Mouse (Mus musculus): ENCODE measurements around the gene Alk. TPM values are rescaled to one million over a fixed set of nuclear protein-coding genes. Genes with fewer than 3 reads are reported as not detected.

The Alk gene
- total RNA-seq, 2 experiments from 2014 or later = not detected

GRCm38 (mm10) chr17:72059312-72059711, 545.1 kb downstream of the Alk start:
- no peak for ATAC-seq (replicated peaks; ENCODE audit: low FRiP score, poor library complexity, severe bottlenecking)

DNA sequence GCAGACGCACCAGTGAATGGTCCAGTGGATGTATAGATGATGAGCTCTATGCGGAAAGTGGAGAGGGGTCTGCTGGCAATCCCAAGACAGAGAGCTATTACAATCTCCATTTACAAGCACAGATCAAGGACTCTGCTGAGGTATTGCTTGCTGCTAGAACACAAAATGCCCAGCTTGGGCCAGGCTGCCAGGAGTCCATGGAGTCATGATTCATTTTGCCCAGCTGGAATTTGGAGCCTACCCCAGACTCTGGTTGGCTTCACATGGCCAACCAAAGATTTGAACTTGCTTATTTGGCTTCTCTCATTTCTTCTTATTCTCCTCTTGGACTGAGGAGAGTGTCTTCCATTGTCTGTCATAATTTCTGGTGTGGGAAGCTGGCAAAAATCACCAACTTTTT, 558.8 kb downstream of the Alk start:
- ATAC-seq (replicated peaks; ENCODE audit: low FRiP score, poor library complexity, severe bottlenecking) = no peak

GRCm38 (mm10) chr17:72043667-72044390, 560.6 kb downstream of the Alk start:
- ATAC-seq (replicated peaks; ENCODE audit: low FRiP score, poor library complexity, severe bottlenecking) = no peak

GRCm38 (mm10) chr17:72043001-72043666, 561.3 kb downstream of the Alk start:
- no peak for ATAC-seq (replicated peaks; ENCODE audit: low FRiP score, poor library complexity, severe bottlenecking)

DNA sequence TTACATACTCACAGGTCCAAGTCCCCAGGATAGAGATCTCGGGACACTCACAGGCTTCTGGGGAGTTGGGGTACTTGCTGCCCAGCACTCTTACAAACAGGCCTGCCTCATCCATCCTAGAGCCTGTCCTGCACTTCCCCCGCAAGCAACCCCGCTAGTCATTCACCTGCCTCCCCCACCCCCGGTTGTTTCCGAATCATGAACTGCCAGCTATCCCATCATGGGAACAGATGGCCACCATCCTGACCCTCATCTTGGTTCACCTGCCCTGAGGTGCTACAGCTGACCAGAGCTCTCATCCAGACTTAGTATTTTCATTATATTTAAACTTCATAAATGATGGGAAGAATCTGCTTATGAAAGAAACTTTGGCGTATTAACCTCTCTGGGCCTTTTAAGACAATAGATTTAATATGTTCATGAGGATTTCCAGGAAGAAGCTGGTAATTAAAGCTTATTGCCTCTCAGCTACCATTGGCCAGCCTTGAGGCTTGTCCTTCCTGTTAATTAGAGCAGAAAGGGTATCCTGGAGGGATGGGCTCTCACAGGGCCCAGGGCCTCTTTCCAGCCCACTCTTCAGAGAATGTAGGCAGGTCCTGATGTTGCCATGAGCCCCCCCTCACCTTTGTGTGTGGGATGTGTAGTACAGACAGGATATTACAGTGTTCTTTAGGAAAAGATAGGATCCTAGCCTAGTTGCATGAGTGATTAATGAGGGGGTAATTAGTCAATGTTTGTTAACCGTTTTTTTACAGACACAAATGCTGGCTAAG, 565.1 kb downstream of the Alk start:
- no peak for ATAC-seq (replicated peaks; ENCODE audit: low FRiP score, poor library complexity, severe bottlenecking)

- ATAC-seq (replicated peaks; ENCODE audit: low FRiP score, poor library complexity, severe bottlenecking) = no peak
These were observed 566.1 kb downstream of the Alk start for GRCm38 (mm10) chr17:72038371-72038770.

DNA sequence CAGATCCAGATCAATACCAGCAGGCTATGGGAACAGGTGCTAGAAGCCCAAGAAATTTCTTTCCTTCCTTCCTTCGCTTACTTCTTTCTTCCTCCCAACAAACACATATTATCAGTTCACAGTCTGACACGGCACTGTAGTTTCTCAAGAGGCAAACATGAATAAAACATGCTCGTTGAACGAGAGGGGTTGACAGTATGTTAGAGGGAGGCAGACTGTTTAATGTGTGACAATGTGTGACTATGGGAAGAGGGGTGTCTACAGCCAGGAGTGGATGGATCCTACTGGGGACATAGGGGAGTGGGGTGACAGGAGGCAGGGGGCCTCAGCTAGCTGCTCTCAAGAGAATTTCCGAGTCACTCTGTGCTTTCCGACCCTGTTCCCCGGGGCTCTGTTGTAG, 573.8 kb downstream of the Alk start:
- no peak for ATAC-seq (replicated peaks; ENCODE audit: low FRiP score, poor library complexity, severe bottlenecking)

DNA sequence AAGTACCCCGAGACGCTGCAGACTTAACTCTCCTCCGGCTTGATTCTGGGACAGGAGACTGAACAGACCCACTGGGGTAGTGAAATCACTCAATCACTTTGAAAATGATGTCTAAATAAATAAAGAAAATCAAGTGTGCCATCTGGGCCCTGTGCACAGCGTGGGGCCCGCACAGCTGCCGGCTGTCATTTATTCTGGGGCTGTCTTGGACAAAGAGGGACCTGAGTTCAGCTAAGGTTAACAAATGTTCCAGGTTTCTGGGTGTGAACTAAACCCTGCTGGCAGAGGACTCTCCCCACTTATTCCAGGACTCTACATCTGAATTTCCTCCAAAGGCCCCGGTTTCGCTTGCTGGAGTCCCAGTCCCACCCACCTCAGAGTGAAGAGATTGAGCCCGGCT, 581.1 kb downstream of the Alk start:
- no peak for ATAC-seq (replicated peaks; ENCODE audit: low FRiP score, poor library complexity, severe bottlenecking)

DNA sequence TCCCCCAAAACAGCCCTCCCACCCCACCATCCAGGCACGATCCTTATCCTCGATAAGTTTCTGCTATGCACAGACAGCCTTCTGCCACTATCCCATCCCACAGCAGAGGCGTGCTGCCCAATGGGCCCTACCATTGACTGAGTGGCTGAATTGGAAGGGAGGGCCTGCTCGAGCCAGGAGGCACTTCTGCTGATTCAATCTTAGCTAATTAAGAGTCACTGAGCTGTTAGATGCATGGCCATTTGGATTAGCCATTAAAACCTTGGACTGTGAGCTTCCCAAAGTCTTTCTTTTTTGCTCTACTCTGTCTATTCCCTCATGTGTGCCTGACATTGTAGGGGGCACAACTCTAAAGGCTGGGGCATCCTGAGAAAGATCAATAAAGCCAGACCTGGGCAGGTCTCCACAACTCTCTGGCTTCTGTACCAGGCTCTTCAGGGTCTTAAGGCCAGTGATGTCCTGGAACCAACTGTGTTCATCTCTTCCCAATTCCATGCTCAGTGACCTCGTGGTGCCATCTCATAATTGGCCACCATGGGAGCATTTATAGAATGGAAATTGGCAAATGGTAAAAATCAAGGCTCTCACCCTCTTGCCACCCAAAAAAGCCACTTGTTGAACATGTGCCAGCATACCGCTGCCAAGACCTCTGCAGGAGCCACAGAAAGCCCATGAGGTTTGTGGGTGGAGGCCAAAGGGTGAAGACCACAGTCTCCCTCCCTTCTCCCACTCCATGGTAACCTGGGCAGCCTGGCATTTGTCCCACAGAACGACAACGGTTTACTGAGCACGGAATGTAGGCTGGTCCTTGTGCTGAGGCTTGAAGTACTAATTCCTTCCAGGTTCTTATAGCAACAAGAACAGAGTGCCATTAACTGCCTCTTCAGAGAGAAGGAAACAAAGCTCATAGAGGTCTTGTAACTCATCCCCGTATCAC, 582.4 kb downstream of the Alk start:
- no peak for ATAC-seq (replicated peaks; ENCODE audit: low FRiP score, poor library complexity, severe bottlenecking)

- ATAC-seq (replicated peaks; ENCODE audit: low FRiP score, poor library complexity, severe bottlenecking) = no peak
These were observed 587.1 kb downstream of the Alk start for GRCm38 (mm10) chr17:72017329-72017728.

DNA sequence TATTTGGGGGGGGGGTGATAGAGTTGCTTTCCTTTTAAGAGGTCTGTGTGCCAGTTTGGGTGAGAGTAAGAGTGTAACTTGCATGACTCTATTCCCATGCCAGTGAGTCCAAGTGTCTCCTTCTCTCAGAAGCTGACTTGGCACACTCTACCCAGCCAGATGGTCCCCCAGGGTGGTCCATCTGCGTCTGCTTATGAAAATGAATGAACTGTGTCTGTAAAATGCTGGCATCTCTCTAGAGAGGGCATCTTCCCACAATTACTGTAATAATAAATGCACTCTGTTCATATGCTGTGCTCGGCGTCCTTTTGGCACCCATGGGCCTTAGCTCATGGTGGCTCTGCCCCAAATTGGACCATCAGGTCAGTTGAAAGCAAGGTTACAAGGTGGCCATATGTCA, 589.2 kb downstream of the Alk start:
- no peak for ATAC-seq (replicated peaks; ENCODE audit: low FRiP score, poor library complexity, severe bottlenecking)

GRCm38 (mm10) chr17:72012775-72013174, 591.7 kb downstream of the Alk start:
- ATAC-seq (replicated peaks; ENCODE audit: low FRiP score, poor library complexity, severe bottlenecking) = no peak

- no peak for ATAC-seq (replicated peaks; ENCODE audit: low FRiP score, poor library complexity, severe bottlenecking)
These were observed 594.6 kb downstream of the Alk start for GRCm38 (mm10) chr17:72009836-72010235.

GRCm38 (mm10) chr17:72008389-72008788, 596.0 kb downstream of the Alk start:
- ATAC-seq (replicated peaks; ENCODE audit: low FRiP score, poor library complexity, severe bottlenecking) = no peak

- ATAC-seq (replicated peaks; ENCODE audit: low FRiP score, poor library complexity, severe bottlenecking) = no peak
These were observed 599.1 kb downstream of the Alk start for GRCm38 (mm10) chr17:72005365-72005764.

GRCm38 (mm10) chr17:71999527-72000482, 604.6 kb downstream of the Alk start:
- ATAC-seq (replicated peaks; ENCODE audit: low FRiP score, poor library complexity, severe bottlenecking) = no peak

GRCm38 (mm10) chr17:71997680-71998079, 606.7 kb downstream of the Alk start:
- ATAC-seq (replicated peaks; ENCODE audit: low FRiP score, poor library complexity, severe bottlenecking) = no peak

GRCm38 (mm10) chr17:71995539-71995938, 608.9 kb downstream of the Alk start:
- no peak for ATAC-seq (replicated peaks; ENCODE audit: low FRiP score, poor library complexity, severe bottlenecking)

- ATAC-seq (replicated peaks; ENCODE audit: low FRiP score, poor library complexity, severe bottlenecking) = no peak
These were observed 610.3 kb downstream of the Alk start for GRCm38 (mm10) chr17:71994144-71994543.

Data from erythroblast, adult 5-6 weeks (primary cell).